Mouse (Mus musculus): Measurements from ENCODE around the gene Macf1. TPM values are rescaled to one million over a fixed set of nuclear protein-coding genes. Genes with fewer than 3 reads are reported as not detected.

The Macf1 gene
- polyA plus RNA-seq, 1 experiment: 142 TPM

DNA sequence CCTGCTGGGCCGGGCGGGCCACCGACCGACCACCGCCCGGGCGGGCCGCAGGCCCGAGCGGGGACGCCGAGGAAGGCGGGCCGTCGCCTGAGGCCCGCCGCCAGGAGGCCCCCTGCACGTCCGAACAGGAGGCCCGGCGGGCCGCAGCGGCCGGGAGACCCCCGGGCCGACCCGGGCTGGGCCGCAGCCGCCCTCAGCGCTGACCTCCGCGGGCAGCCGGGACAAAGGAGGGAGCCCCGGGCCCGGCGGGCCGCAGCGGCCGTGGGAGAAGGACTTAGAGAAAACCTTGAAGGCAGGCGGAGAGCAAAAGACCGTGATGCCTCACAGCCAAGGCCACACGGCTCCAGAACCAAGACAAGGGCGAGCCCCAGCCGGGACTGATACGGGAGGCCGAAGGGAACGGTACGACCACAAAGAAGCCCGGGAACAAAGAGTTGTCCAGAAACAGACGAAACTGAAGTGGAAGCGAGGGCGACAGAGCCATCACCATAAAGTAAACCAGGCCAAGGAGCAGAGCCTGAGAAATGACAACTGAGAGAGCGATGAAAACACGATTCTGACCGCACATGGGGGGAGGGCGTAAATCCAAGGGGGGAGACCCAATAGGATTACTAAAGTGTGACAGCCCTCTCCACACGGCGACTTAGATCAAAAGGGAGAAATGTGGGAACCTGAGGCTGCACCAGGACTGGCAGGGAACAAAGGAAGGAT, 19.1 kb downstream of the Macf1 start:
- Histone ChIP-seq H3K27ac (ENCODE audit: insufficient read depth, low read length) (peak overlapping the region; percentile 7; the same call in 1 of the 2 replicates), H3K4me1 (ENCODE audit: control insufficient read depth, insufficient read depth, insufficient read length) (peaks cover 5% of the 10 kb centered on the region; the same call in 1 of the 2 replicates), H3K27me3 (ENCODE audit: control insufficient read depth, insufficient read depth, low read length) (peaks cover 11% of the 10 kb centered on the region), H3K4me3 (ENCODE audit: extremely low read depth, insufficient read depth, insufficient read length) (peak overlapping the region; percentile 80), H3K36me3 (ENCODE audit: control insufficient read depth, insufficient read depth, low read length) (no peaks in the 10 kb centered on the region)
- no peak for TF ChIP-seq CTCF (IDR thresholded peaks at IDR 0.05; ENCODE audit: extremely low read depth, insufficient read depth, insufficient read length, insufficient replicate concordance)
- TF ChIP-seq POLR2A (IDR thresholded peaks at IDR 0.05; ENCODE audit: low read depth, low read length): no peak
- 6% methylated on average over 38 of the region's 58 CpGs for WGBS
- no peak for DNase-seq (ENCODE audit: low read depth in 1 of 2, low spot score in 2 of 2)

DNA sequence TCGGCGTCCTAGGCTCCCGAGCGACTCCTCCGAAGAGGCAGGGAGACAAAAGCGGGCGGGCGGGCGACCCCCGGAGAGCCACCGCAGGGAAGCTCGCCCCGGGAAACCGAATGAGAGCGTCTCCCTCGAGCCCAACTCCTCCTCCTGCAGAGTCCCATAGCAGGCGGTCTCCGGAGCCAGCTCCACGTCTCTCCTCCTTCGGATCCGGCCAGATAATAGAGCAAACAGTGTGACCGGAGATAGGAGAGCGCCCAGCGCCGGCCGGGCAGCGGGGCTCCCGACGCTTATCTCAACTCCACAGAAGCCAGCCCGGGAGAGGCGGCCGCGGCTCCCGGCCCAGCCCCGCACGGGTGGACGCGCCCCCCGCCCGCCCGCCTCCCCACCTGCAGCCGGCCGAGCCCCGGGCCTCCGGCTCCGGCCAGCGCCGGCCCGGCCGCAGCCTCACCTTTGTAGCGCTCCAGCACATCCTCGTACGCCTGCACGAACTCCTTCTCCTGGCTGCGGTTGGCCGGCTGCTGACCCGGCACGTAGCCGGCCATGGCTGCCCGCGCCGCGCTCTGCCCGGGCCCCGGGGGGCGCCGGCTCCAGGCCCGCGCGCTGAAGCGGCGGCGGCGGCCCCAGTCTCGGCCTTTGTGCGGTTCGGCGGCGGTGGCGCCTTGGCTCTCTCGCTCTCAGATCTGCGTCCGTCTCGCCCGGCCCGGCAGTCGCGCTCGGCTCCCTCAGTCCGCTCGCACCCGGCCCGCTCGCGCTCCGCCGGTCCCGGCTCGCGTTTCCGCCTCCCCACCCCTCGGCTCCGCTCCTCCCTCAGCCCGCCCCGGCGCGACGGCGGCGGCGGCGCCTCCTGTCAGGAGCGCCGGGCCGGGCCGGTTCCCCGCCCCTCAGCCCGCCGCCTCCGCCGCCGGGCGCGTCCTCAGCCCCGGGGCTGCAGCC, 19.9 kb downstream of the Macf1 start:
- WGBS: 1% methylated on average over 119 of the region's 125 CpGs

DNA sequence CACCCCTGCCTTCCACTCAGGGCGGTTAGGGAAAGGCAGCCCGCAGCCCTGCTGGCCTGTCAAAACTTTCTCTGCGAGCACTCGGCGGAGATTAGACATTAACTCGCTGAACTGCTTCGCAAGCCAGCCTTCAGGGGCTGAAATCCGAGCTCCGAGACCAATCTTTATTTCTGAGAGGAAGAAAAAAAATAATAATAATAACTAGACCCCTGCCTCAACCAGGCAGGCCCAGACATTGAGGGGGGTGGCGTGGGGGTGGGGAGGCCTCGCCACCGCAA, 20.5 kb downstream of the Macf1 start:
- H3K27ac ChIP-seq (ENCODE audit: insufficient read depth, low read length): no peak overlapping the region; the same call in 1 of the 2 replicates
- TF ChIP-seq CTCF (IDR thresholded peaks at IDR 0.05; ENCODE audit: extremely low read depth, insufficient read depth, insufficient read length, insufficient replicate concordance): no peak
- no peak for TF ChIP-seq POLR2A (IDR thresholded peaks at IDR 0.05; ENCODE audit: low read depth, low read length)
- WGBS: 5% methylated on average over 12 of the region's 12 CpGs

More for the DNA sequence above, 19.9 kb downstream of the Macf1 start:
- peaks cover 5% of the 10 kb centered on the region; the same call in 1 of the 2 replicates for H3K4me1 ChIP-seq (ENCODE audit: control insufficient read depth, insufficient read depth, insufficient read length)
- TF ChIP-seq POLR2A (IDR thresholded peaks at IDR 0.05; ENCODE audit: low read depth, low read length): no peak
- TF ChIP-seq CTCF (IDR thresholded peaks at IDR 0.05; ENCODE audit: extremely low read depth, insufficient read depth, insufficient read length, insufficient replicate concordance): no peak
- H3K27ac ChIP-seq (ENCODE audit: insufficient read depth, low read length): peak overlapping the region; percentile 71
- peak overlapping the region; percentile 80 for H3K4me3 ChIP-seq (ENCODE audit: extremely low read depth, insufficient read depth, insufficient read length)
- H3K27me3 ChIP-seq (ENCODE audit: control insufficient read depth, insufficient read depth, low read length): peaks cover 11% of the 10 kb centered on the region
- peak in 1 of 2 experiments; percentile 59 for DNase-seq (ENCODE audit: low read depth in 1 of 2, low spot score in 2 of 2)
- H3K36me3 ChIP-seq (ENCODE audit: control insufficient read depth, insufficient read depth, low read length): no peaks in the 10 kb centered on the region

DNA sequence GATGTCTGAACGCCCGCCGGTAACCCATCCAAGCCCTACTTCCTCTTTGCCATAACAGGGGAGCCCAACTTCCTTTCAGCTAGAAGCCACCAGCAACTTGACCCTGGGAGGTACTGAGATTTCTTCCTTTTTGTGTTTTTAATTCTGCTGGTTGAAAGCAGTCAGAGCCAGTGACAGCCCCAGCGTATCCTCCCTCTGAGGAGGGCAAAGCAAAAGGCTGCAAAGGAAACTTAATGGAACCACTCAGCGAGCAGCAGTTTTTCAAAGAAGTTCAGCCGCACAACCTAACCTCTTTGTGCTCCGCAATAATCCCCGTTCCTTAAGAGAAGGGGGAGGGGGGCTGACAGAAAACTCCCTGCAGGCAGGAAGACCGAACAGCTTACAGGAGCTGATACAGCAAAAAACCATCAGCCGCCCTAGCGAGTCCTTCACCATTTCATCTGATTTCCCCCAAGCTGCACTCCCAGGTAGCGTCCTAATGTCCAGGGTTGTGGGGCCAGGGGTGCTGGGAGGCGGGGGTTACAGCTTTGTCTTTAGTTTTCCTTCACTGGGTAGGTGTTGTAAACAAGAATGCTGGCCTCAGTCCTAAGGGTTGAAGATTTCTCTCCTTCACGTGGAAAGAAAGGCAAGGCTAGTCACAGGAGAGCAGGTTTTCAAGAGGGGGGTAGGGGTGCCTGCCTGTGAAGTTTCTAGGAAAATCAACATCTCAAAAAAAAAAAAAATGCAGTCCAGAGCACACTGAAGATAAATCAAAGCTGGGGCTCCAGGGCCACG, 21.1 kb downstream of the Macf1 start:
- TF ChIP-seq CTCF (IDR thresholded peaks at IDR 0.05; ENCODE audit: extremely low read depth, insufficient read depth, insufficient read length, insufficient replicate concordance) (no peak), POLR2A (IDR thresholded peaks at IDR 0.05; ENCODE audit: low read depth, low read length) (no peak)
- 5% methylated on average over 15 of the region's 15 CpGs for WGBS
- peak in 1 of 2 experiments; percentile 9 for DNase-seq (ENCODE audit: low read depth in 1 of 2, low spot score in 2 of 2)
- Histone ChIP-seq H3K4me1 (ENCODE audit: control insufficient read depth, insufficient read depth, insufficient read length) (peaks cover 5% of the 10 kb centered on the region; the same call in 1 of the 2 replicates), H3K4me3 (ENCODE audit: extremely low read depth, insufficient read depth, insufficient read length) (peak overlapping the region; percentile 80), H3K27ac (ENCODE audit: insufficient read depth, low read length) (no peak overlapping the region; the same call in 1 of the 2 replicates), H3K27me3 (ENCODE audit: control insufficient read depth, insufficient read depth, low read length) (peaks cover 11% of the 10 kb centered on the region), H3K36me3 (ENCODE audit: control insufficient read depth, insufficient read depth, low read length) (no peaks in the 10 kb centered on the region)

More for the DNA sequence above, 20.5 kb downstream of the Macf1 start:
- peaks cover 11% of the 10 kb centered on the region for H3K27me3 ChIP-seq (ENCODE audit: control insufficient read depth, insufficient read depth, low read length)
- DNase-seq (ENCODE audit: low read depth in 1 of 2, low spot score in 2 of 2): no peak
- H3K36me3 ChIP-seq (ENCODE audit: control insufficient read depth, insufficient read depth, low read length): no peaks in the 10 kb centered on the region
- peak overlapping the region; percentile 80 for H3K4me3 ChIP-seq (ENCODE audit: extremely low read depth, insufficient read depth, insufficient read length)
- H3K4me1 ChIP-seq (ENCODE audit: control insufficient read depth, insufficient read depth, insufficient read length): peaks cover 5% of the 10 kb centered on the region; the same call in 1 of the 2 replicates

DNA sequence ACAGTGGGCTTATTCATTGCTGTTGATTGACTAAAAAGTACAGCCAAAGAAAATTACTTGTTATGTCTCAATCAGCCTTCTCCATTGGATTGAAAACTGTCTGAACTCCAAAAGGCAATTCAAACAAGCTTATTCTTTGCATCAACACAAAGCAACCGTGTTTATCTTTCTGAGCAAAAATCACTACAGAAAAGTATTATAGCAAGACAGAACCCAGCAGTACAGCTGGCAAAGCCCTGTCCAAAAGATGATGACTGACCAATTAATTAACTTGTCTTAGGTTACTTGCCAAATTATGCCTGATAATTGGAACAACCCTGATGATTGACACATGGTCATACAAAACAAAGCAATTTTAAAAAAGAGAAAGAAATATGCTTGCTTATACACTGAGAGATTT, 26.0 kb downstream of the Macf1 start:
- peaks cover 3% of the 10 kb centered on the region; the same call in 1 of the 2 replicates for H3K4me1 ChIP-seq (ENCODE audit: control insufficient read depth, insufficient read depth, insufficient read length)
- no peaks in the 10 kb centered on the region for H3K36me3 ChIP-seq (ENCODE audit: control insufficient read depth, insufficient read depth, low read length)
- H3K27ac ChIP-seq (ENCODE audit: insufficient read depth, low read length): no peak overlapping the region
- TF ChIP-seq POLR2A (IDR thresholded peaks at IDR 0.05; ENCODE audit: low read depth, low read length) (no peak), CTCF (IDR thresholded peaks at IDR 0.05; ENCODE audit: extremely low read depth, insufficient read depth, insufficient read length, insufficient replicate concordance) (no peak)
- H3K27me3 ChIP-seq (ENCODE audit: control insufficient read depth, insufficient read depth, low read length): no peaks in the 10 kb centered on the region; the same call in 1 of the 2 replicates
- WGBS: 93% methylated on average over 1 of the region's 1 CpGs
- H3K4me3 ChIP-seq (ENCODE audit: extremely low read depth, insufficient read depth, insufficient read length): no peak overlapping the region
- DNase-seq (ENCODE audit: low read depth in 1 of 2, low spot score in 2 of 2): no peak

DNA sequence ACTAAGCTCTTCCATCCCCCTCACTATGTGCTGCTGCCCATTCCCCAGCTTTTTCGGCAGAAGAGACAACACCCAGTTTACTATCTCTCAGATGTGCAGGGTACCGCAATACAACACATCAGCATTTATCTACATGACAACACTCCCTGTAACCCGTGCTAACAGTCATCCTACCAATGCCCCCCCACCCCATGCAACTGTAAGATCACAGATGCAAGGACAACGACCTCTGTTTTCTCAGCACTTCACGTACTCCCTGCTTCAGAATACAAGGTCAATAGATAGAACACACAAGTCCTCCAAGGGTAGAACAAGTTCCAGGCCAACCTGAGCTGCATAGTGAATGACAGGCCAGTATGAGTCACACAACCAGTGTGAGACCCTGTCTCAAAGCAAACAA, 28.9 kb downstream of the Macf1 start:
- no peak for TF ChIP-seq POLR2A (IDR thresholded peaks at IDR 0.05; ENCODE audit: low read depth, low read length)
- TF ChIP-seq CTCF (IDR thresholded peaks at IDR 0.05; ENCODE audit: extremely low read depth, insufficient read depth, insufficient read length, insufficient replicate concordance): no peak

More for the DNA sequence above, 28.9 kb downstream of the Macf1 start:
- no peaks in the 10 kb centered on the region for H3K36me3 ChIP-seq (ENCODE audit: control insufficient read depth, insufficient read depth, low read length)
- H3K4me1 ChIP-seq (ENCODE audit: control insufficient read depth, insufficient read depth, insufficient read length): no peaks in the 10 kb centered on the region
- no peak overlapping the region for H3K27ac ChIP-seq (ENCODE audit: insufficient read depth, low read length)
- WGBS: 85% methylated on average over 5 of the region's 5 CpGs
- H3K27me3 ChIP-seq (ENCODE audit: control insufficient read depth, insufficient read depth, low read length): no peaks in the 10 kb centered on the region
- no peak overlapping the region for H3K4me3 ChIP-seq (ENCODE audit: extremely low read depth, insufficient read depth, insufficient read length)
- no peak for DNase-seq (ENCODE audit: low read depth in 1 of 2, low spot score in 2 of 2)
